Mouse (Mus musculus) CD4-positive, CD25-positive, alpha-beta regulatory T cell, adult 2 months (primary cell): ENCODE data around the gene Oas1h.
"Not testable (repeated sequence)": the region's sequence is repeated elsewhere in the genome, so short reads cannot be mapped to it uniquely, and the experiment has no call there.

Experiments used
- DNase-seq: peaks from one replicate; pipeline ENCODE4 v3.0.0-alpha.2; 2012; ENCODE audit warnings: low read depth, low spot score

Oas1h gene

GRCm38 (mm10) chr5:120881681-120882080 is 20.5 kb downstream of the Oas1h start:
- not testable (repeated sequence) for DNase-seq

GRCm38 (mm10) chr5:120887413-120887812 is 26.2 kb downstream of the Oas1h start, which contains the start of gene Oas1g:
TSS of gene Oas1g (minus strand) at chr5:120887613.
- not testable (repeated sequence) for DNase-seq

GRCm38 (mm10) chr5:120887831-120888230 is 26.6 kb downstream of the Oas1h start:
- DNase-seq, result no peak

GRCm38 (mm10) chr5:120888294-120888815 is 27.1 kb downstream of the Oas1h start:
- not testable (repeated sequence) for DNase-seq

GRCm38 (mm10) chr5:120890026-120890425 is 28.8 kb downstream of the Oas1h start:
- no peak for DNase-seq

GRCm38 (mm10) chr5:120890991-120891390 is 29.8 kb downstream of the Oas1h start:
- DNase-seq, result no peak

GRCm38 (mm10) chr5:120891566-120892242 is 30.5 kb downstream of the Oas1h start:
- not testable (repeated sequence) for DNase-seq

- DNase-seq, result no peak
Observed at GRCm38 (mm10) chr5:120892243-120892660, 31.0 kb downstream of the Oas1h start.

GRCm38 (mm10) chr5:120893866-120894265 is 32.6 kb downstream of the Oas1h start:
- DNase-seq, result not testable (repeated sequence)

- DNase-seq, result not testable (repeated sequence)
Observed at GRCm38 (mm10) chr5:120894692-120895091, 33.5 kb downstream of the Oas1h start.

- DNase-seq, result no peak
Observed at GRCm38 (mm10) chr5:120895231-120895900, 34.1 kb downstream of the Oas1h start.

- no peak for DNase-seq
Observed at GRCm38 (mm10) chr5:120898307-120898706, 37.1 kb downstream of the Oas1h start.

- DNase-seq, result no peak
Observed at GRCm38 (mm10) chr5:120898726-120899125, 37.5 kb downstream of the Oas1h start.

- no peak for DNase-seq
Observed at GRCm38 (mm10) chr5:120900666-120901065, 39.4 kb downstream of the Oas1h start.

- no peak for DNase-seq
Observed at GRCm38 (mm10) chr5:120902056-120902455, 40.8 kb downstream of the Oas1h start.

- peak; percentile 9 for DNase-seq
Observed at GRCm38 (mm10) chr5:120906791-120907733, 45.8 kb downstream of the Oas1h start, which contains the start of gene Oas1a. TSS of gene Oas1a (minus strand) at chr5:120907521.

GRCm38 (mm10) chr5:120908196-120908920 is 47.1 kb downstream of the Oas1h start:
- no peak for DNase-seq

GRCm38 (mm10) chr5:120914204-120914603 is 53.0 kb downstream of the Oas1h start, which contains the start of gene Oas1d:
TSS of gene Oas1d (plus strand) at chr5:120914536.
- DNase-seq, result peak; percentile 14

GRCm38 (mm10) chr5:120919156-120919935 is 58.1 kb downstream of the Oas1h start:
- not testable (repeated sequence) for DNase-seq

- DNase-seq, result no peak
Observed at GRCm38 (mm10) chr5:120920296-120920695, 59.1 kb downstream of the Oas1h start.
